Mouse (Mus musculus) ES-Bruce4 (cell line): ENCODE results near the gene Casp8ap2. TPM values are rescaled to one million over a fixed set of nuclear protein-coding genes. Genes with fewer than 3 reads are reported as not detected.

ENCODE experiments used
- H3K27ac ChIP-seq: 2 replicates; pipeline ENCODE4 v1.5.1; 2012; ENCODE audit warnings: low read length, inconsistent platforms; ENCODE audit not compliant: insufficient read depth
- H3K27me3 ChIP-seq: 2 replicates; pipeline ENCODE4 v1.6.1; 2012; ENCODE audit warnings: mild to moderate bottlenecking, low read length, inconsistent platforms; ENCODE audit not compliant: control insufficient read depth, poor library complexity, insufficient read depth, severe bottlenecking
- H3K36me3 ChIP-seq: 2 replicates; pipeline ENCODE4 v1.6.1; 2012; ENCODE audit warnings: inconsistent platforms, mild to moderate bottlenecking, low read length, moderate library complexity; ENCODE audit not compliant: control insufficient read depth, poor library complexity, insufficient read depth, severe bottlenecking
- H3K4me1 ChIP-seq: one replicate; pipeline ENCODE4 v1.8.1; 2011; ENCODE audit warnings: low read length; ENCODE audit not compliant: control insufficient read depth, insufficient read depth
- H3K4me3 ChIP-seq: 2 replicates; pipeline ENCODE4 v1.5.1; 2011; ENCODE audit warnings: low read depth, mild to moderate bottlenecking, low read length
- H3K9ac ChIP-seq: 2 replicates; pipeline ENCODE4 v1.6.1; 2012; ENCODE audit warnings: low read depth, mild to moderate bottlenecking, inconsistent platforms; ENCODE audit not compliant: poor library complexity, severe bottlenecking
- H3K9me3 ChIP-seq: replicated peaks from 2 replicates; pipeline ENCODE4 v1.6.1; 2012; ENCODE audit warnings: mild to moderate bottlenecking, low read length, inconsistent platforms; ENCODE audit not compliant: control insufficient read depth, poor library complexity, insufficient read depth, severe bottlenecking
- CTCF ChIP-seq: IDR thresholded peaks from one replicate; pipeline ENCODE4 v1.8.1; 2011; ENCODE audit warnings: low read depth, low read length
- EP300 ChIP-seq: IDR thresholded peaks from 2 replicates; pipeline ENCODE4 v1.6.1; 2011; ENCODE audit warnings: low read depth, low read length; ENCODE audit not compliant: insufficient read depth
- POLR2A ChIP-seq: IDR thresholded peaks from one replicate; pipeline ENCODE4 v1.8.1; 2011; ENCODE audit warnings: low read length; ENCODE audit not compliant: insufficient read depth
- polyA plus RNA-seq: library from polyadenylated mRNA; stranded (reverse); fragments of >200 nt; gene quantifications from 2 replicates; pipeline ENCODE4 v1.2.4, GENCODE M21; 2011; ENCODE audit warnings: low read depth; ENCODE audit not compliant: missing spikeins, insufficient read depth, insufficient read length

Casp8ap2 gene
- 46.3 and 55.6 TPM in 2 replicates for polyA plus RNA-seq

DNA sequence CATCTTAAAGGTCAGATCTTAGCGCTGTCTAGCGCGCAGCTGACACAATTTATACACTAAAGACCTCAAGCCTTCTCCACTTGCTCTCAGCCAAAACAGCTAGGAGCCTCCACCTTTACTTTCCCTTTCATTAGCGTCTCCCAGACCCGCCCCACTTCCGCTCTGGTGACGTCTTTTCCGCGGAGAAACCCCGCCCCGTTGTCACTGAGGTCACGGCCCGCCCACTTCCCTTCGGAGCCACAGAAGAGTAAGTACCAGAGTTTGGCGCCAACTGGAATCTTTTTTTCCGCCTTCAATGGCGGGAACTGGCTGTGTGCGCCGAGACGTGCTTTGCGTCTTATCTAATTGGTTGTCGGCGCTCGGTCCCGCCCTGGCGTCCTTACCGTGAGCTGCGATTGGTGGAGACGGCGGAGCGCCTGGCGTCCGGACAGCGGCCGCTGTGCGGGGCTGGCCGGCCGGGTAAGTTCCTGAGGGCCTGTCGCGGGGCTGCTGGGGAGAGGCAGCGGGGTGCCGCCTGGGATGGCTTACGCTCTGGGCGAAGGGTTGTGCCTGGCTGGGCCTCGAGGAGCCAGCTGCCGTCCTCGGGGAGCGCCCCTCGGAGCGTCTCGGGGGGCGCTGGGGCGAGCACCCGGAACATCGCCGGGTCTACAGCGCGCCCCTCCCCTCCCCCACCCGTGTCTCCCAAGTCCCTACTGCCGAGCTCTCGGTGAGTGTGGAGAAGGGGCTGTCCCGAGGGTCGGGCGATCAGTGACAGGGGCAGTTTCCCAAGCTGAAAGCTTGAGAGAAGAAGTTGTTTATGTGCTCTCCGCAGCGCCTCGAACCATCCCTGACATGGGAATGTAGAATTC lies at the start of gene Casp8ap2:
Casp8ap2 (plus strand) TSS at position 418 of the 848 bp plus-strand sequence.
- H3K36me3 ChIP-seq: peaks cover 3% of the 10 kb centered on the region; the same call in 1 of the 2 replicates
- peak within 1 kb of the TSS; percentile 88 for H3K9ac ChIP-seq
- peak; percentile 55 for TF ChIP-seq POLR2A
- TF ChIP-seq CTCF: no peak
- H3K27ac ChIP-seq: peak within 1 kb of the TSS; percentile 62
- no peaks in the 10 kb centered on the region for H3K4me1 ChIP-seq
- peak within 1 kb of the TSS; percentile 99 for H3K4me3 ChIP-seq
- H3K9me3 ChIP-seq: no peaks in the 10 kb centered on the region
- H3K27me3 ChIP-seq: no peaks in the 10 kb centered on the region

DNA sequence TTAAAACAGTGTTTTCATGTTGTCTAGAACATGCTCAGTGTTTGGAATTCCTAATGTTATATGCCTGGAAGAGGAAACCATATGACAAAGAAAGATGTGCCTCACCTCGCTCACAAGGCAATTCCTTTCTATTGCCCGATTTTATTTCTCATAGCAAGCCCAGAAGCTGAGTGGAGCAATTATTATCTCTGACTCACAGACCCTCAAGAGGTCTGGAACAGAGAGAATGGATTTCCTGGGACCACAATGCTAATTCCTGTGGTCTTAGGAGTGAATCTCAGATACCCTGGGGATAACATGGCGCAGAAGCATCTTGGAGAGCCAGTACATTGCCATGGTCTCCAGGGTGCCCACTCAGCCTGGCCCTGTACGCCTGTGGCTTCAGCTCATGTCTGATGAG lies 46.2 kb upstream of the Casp8ap2 start:
- Histone ChIP-seq H3K4me3 (no peak overlapping the region), H3K9me3 (no peaks in the 10 kb centered on the region), H3K4me1 (no peaks in the 10 kb centered on the region), H3K9ac (no peak overlapping the region), H3K27ac (no peak overlapping the region), H3K27me3 (no peaks in the 10 kb centered on the region), H3K36me3 (no peaks in the 10 kb centered on the region)
- TF ChIP-seq CTCF: no peak
- TF ChIP-seq POLR2A: no peak
- no peak for TF ChIP-seq EP300

- H3K4me3 ChIP-seq: no peak overlapping the region
- TF ChIP-seq CTCF (peak; percentile 15), EP300 (no peak), POLR2A (no peak)
- H3K9ac ChIP-seq: no peak overlapping the region
- no peaks in the 10 kb centered on the region for H3K27me3 ChIP-seq
- H3K27ac ChIP-seq: no peak overlapping the region
- no peaks in the 10 kb centered on the region for H3K4me1 ChIP-seq
- no peaks in the 10 kb centered on the region for H3K9me3 ChIP-seq
- H3K36me3 ChIP-seq: no peaks in the 10 kb centered on the region
Measured at GRCm38 (mm10) chr4:32569995-32570938, 45.0 kb upstream of the Casp8ap2 start.

GRCm38 (mm10) chr4:32570939-32571317 lies 44.3 kb upstream of the Casp8ap2 start:
- H3K36me3 ChIP-seq: no peaks in the 10 kb centered on the region
- no peaks in the 10 kb centered on the region for H3K9me3 ChIP-seq
- no peaks in the 10 kb centered on the region for H3K4me1 ChIP-seq
- no peaks in the 10 kb centered on the region for H3K27me3 ChIP-seq
- no peak overlapping the region for H3K4me3 ChIP-seq
- no peak overlapping the region for H3K27ac ChIP-seq
- no peak overlapping the region for H3K9ac ChIP-seq
- no peak for TF ChIP-seq EP300
- TF ChIP-seq CTCF: no peak
- no peak for TF ChIP-seq POLR2A

DNA sequence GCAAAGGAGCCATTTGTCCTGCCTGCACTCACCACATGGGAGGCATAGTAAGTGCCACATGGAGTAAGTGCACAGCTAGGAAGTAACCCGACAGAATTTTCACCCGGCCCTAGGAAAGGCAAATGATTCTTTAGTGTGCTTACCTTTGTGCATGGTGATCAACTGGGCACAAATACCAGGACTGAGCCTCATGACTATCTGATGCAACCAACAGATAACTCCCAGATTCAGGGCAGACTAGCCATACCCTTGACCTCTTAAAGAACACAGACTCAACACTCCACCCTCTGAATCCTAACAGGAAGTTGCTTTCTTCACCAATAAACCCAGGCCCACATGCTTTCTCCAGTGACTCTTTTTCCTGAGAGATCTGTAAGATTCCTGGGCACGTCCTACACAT lies 43.8 kb upstream of the Casp8ap2 start:
- no peak for TF ChIP-seq POLR2A
- no peak for TF ChIP-seq EP300
- TF ChIP-seq CTCF: no peak
- no peak overlapping the region for H3K27ac ChIP-seq
- H3K27me3 ChIP-seq: no peaks in the 10 kb centered on the region

DNA sequence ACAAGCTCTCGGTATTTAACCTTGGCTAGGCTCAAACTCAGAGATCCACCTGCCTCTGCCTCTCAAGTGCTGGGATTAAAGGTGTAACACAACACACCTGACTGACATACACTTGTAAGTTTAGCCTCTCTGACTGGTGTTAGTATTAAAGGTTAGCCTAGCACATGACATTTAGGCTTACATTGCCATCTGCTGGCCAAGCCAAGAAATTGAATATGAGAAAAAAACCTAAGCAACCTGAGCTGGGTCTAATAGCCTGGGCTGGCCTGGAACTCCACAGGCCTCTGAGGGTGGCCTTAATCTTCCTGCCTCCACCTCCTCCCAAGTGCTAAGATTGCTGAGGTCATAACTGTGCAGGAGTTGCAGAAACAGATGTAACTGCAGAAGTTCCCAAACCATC lies 43.1 kb upstream of the Casp8ap2 start:
- H3K27ac ChIP-seq: no peak overlapping the region
- no peaks in the 10 kb centered on the region for H3K36me3 ChIP-seq
- H3K27me3 ChIP-seq: no peaks in the 10 kb centered on the region
- no peak overlapping the region for H3K4me3 ChIP-seq
- no peaks in the 10 kb centered on the region for H3K4me1 ChIP-seq
- TF ChIP-seq CTCF (no peak), POLR2A (no peak), EP300 (no peak)
- no peaks in the 10 kb centered on the region for H3K9me3 ChIP-seq
- no peak overlapping the region for H3K9ac ChIP-seq

More for the DNA sequence above, 43.8 kb upstream of the Casp8ap2 start:
- no peaks in the 10 kb centered on the region for H3K36me3 ChIP-seq
- H3K4me3 ChIP-seq: no peak overlapping the region
- no peak overlapping the region for H3K9ac ChIP-seq
- no peaks in the 10 kb centered on the region for H3K9me3 ChIP-seq
- H3K4me1 ChIP-seq: no peaks in the 10 kb centered on the region
